Mouse (Mus musculus) liver, embryonic 13.5 days (tissue): ENCODE measurements around the gene D17Wsu92e. TPM values are rescaled to one million over a fixed set of nuclear protein-coding genes. Genes with fewer than 3 reads are reported as not detected.

Experiments used
- ATAC-seq: fragments of 200-750 bp; cut with Nextera tagmentation; 2 replicates; pipeline ENCODE4 v1.8.0; 2017; ENCODE audit warnings: low read depth, mild to moderate bottlenecking, moderate number of reproducible peaks, moderate library complexity
- DNase-seq: peaks from one replicate; pipeline ENCODE4 v3.0.0; 2022
- H3K27ac ChIP-seq: fragments of 300-500 bp; sonication (generic); 2 replicates; pipeline ENCODE4 v1.5.1; 2015; ENCODE audit warnings: moderate library complexity, mild to moderate bottlenecking, inconsistent platforms
- H3K27me3 ChIP-seq: fragments of 300-500 bp; sonication (generic); 2 replicates; pipeline ENCODE4 v1.6.1; 2015; ENCODE audit warnings: mild to moderate bottlenecking, inconsistent platforms
- H3K36me3 ChIP-seq: fragments of 300-500 bp; sonication (generic); 2 replicates; pipeline ENCODE4 v1.6.1; 2015; ENCODE audit warnings: mild to moderate bottlenecking, inconsistent platforms
- H3K4me1 ChIP-seq: fragments of 300-500 bp; sonication (generic); replicated peaks from 2 replicates; pipeline ENCODE4 v1.6.1; 2015; ENCODE audit warnings: inconsistent platforms
- H3K4me2 ChIP-seq: fragments of 300-500 bp; sonication (generic); 2 replicates; pipeline ENCODE4 v1.6.1; 2015; ENCODE audit warnings: inconsistent platforms, mild to moderate bottlenecking, moderate library complexity
- H3K4me3 ChIP-seq: fragments of 300-500 bp; sonication (generic); replicated peaks from 2 replicates; pipeline ENCODE4 v1.5.1; 2015; ENCODE audit warnings: mild to moderate bottlenecking, inconsistent platforms
- H3K9ac ChIP-seq: fragments of 300-500 bp; sonication (generic); 2 replicates; pipeline ENCODE4 v1.6.1; 2015; ENCODE audit warnings: mild to moderate bottlenecking, inconsistent platforms
- H3K9me3 ChIP-seq: fragments of 300-500 bp; sonication (generic); replicated peaks from 2 replicates; pipeline ENCODE4 v1.6.1; 2016; ENCODE audit warnings: inconsistent platforms
- WGBS: fragments of 180-500 bp; shearing (Covaris S2); methylation state at CpG from one replicate; pipeline ENCODE4 v1.1.7; 2015; ENCODE audit not compliant: insufficient replicate concordance; 5-methylcytosine and 5-hydroxymethylcytosine counted together
- polyA plus RNA-seq: library from polyadenylated mRNA; unstranded; fragments of >200 nt; fragmentation: Nextera tagmentation; extraction: Ambion mirVana; gene quantifications from 2 replicates; pipeline ENCODE4 v1.2.1, GENCODE M21; 2015

D17Wsu92e gene
- polyA plus RNA-seq, 1 experiment from 2014 or later, result 13.2 TPM

DNA sequence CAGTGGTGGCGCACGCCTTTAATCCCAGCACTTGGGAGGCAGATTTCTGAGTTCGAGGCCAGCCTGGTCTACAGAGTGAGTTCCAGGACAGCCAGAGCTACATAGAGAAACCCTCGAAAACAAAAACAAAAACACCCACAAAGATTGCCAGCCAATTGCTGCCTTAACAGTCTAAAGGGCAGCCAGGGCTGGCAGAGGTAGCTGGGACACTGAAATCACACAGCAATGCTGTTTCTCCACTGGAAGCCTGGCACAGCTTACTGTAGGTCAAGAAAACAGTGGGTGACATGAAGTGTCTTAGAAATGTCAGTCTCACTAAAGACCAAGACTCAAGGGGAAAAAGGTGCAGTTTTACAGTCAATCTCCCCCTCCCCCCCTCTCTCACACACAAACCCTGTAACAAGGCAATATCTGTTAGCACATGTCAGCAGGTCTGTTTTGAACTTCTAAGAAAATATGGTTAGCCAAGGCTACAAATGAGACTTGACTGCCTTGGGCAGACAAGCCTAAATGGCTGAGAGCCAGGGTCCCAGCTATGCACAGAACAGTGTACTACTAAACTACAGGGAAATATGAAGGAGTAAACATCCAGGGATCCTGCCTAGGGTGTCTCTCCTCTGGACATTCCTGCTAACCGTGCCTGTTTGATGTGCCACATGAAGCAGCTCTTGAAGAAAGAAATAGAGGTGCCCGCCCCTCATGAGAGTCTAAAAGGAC lies 31.8 kb downstream of the D17Wsu92e start:
- no peak overlapping the region for H3K4me2 ChIP-seq
- peaks cover 25% of the 10 kb centered on the region for H3K4me1 ChIP-seq
- no peak for DNase-seq
- no peak overlapping the region for H3K9ac ChIP-seq
- no peaks in the 10 kb centered on the region for H3K9me3 ChIP-seq
- WGBS, result 86% methylated on average over 6 of the region's 6 CpGs
- no peak overlapping the region for H3K27ac ChIP-seq
- H3K27me3 ChIP-seq, result no peaks in the 10 kb centered on the region
- peaks cover 49% of the 10 kb centered on the region for H3K36me3 ChIP-seq
- H3K4me3 ChIP-seq, result no peak overlapping the region
- ATAC-seq, result no peak

DNA sequence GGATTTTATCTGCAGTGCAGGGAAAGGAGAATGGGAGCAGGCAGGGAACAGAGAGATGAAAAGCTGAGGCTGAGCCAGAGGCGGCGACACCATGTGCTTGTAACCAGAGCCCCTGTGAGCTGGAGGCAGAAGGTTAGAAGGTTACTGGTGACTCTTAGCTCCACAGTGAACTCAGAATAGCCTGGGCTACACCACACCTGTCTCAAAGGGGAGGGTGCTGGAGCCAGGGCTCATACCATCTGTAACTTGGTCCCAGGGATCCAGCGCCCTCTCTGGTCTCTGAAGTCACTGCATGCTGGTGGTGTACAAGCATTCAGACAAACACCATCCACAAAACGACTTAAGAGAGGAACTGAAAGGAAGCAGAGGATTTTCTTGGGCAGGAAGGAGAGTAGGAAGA lies 36.9 kb downstream of the D17Wsu92e start:
- H3K27ac ChIP-seq, result no peak overlapping the region
- no peaks in the 10 kb centered on the region for H3K27me3 ChIP-seq
- ATAC-seq (no peak), DNase-seq (no peak)
- peaks cover 33% of the 10 kb centered on the region for H3K4me1 ChIP-seq
- no peak overlapping the region for H3K4me3 ChIP-seq
- no peaks in the 10 kb centered on the region for H3K9me3 ChIP-seq
- H3K36me3 ChIP-seq, result peaks cover 45% of the 10 kb centered on the region
- no peak overlapping the region for H3K9ac ChIP-seq
- 72% methylated on average over 4 of the region's 4 CpGs for WGBS
- H3K4me2 ChIP-seq, result no peak overlapping the region

DNA sequence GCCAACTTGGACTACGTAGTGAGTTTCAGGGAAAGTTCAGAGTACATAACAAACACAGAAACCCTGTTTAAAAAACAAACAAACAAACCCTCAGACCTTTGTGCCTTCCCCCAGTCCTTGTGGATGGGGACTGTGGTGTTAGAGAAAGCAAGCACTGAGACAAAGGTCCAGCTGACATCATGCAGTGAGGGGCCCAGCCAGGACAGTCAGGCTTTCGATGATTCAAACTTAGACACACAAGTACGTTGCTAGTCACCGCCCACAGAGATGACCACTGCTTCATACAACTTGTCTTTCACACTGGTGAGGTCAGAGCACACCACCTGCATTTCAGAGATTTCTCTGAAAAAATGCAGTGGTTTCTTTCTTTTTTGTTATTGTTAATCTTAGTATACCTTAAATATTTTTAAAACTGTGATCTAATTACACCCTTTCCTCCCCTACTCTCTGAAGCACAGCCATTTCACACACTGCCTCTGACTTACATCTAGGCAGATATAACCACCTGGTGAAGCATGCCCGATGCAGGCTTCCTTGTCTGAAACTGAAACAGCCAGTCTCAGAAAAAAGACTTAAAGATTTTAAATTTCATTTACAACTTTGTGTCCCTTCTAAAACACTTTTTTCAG lies 39.3 kb downstream of the D17Wsu92e start:
- Histone ChIP-seq H3K36me3 (peaks cover 41% of the 10 kb centered on the region), H3K27me3 (no peaks in the 10 kb centered on the region), H3K4me1 (peaks cover 55% of the 10 kb centered on the region), H3K4me3 (no peak overlapping the region), H3K9me3 (no peaks in the 10 kb centered on the region), H3K4me2 (no peak overlapping the region), H3K27ac (peak overlapping the region; percentile 94), H3K9ac (no peak overlapping the region)
- ATAC-seq, result no peak
- DNase-seq, result no peak
- 61% methylated on average over 5 of the region's 5 CpGs for WGBS

DNA sequence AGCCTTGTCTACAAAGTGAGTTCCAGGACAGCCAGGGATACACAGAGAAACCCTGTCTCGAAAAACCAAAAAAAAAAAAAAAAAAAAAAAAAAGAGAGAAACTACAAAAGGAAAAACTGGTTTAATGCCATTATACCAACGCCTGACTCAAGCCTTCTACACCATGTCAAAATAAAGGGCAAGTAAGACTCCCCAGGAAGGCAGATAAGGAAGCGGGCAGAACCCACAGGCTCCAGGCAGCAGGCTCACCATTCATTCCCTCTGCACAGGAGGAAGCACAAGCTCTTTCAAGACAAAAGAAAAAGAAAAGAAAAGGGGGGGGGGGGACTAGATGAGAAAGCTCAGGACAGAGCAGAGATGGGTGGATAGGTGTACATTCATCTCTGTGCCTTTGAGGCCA lies 40.7 kb downstream of the D17Wsu92e start:
- peaks cover 36% of the 10 kb centered on the region for H3K36me3 ChIP-seq
- ATAC-seq, result no peak
- H3K4me1 ChIP-seq, result peaks cover 67% of the 10 kb centered on the region
- peak overlapping the region; percentile 36 for H3K9ac ChIP-seq
- no peaks in the 10 kb centered on the region for H3K27me3 ChIP-seq
- H3K4me3 ChIP-seq, result no peak overlapping the region
- H3K27ac ChIP-seq, result peak overlapping the region; percentile 94
- WGBS, result 15% methylated on average over 3 of the region's 3 CpGs
- H3K9me3 ChIP-seq, result no peaks in the 10 kb centered on the region
- DNase-seq, result no peak
- H3K4me2 ChIP-seq, result peak overlapping the region; percentile 59; the same call in 1 of the 2 replicates

DNA sequence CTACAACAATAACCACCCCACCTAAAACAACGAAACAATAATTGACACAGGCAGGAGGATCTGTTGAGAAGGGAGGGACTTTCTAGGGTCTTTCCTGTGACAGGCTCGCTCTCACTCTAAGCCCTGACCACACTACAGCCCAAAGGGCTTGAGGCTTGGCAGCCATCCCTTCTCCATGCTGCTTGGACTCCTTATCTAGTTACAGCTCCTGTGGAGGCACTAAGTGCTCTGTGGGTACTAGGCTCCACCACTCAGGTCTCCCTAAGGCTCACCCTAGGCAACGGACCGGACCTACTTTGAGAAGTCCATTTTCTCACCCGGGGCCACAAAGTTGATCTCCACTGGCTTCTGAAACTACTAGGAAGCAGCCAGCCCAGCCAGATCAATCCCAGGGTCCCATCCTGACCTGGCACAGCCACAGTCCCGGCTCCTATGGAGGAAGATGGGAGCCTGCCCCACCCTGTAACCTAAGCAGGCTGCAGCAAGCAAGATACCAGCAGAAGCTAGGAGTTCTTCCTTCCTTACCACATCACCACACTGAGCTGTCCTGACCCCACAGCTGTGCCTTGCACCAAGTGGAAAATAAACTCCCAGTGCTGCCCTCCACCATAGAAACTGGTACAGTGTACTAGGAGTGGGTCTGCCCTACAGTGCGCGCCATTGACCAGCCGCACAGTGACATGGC lies 41.6 kb downstream of the D17Wsu92e start:
- Histone ChIP-seq H3K9ac (peak overlapping the region; percentile 57), H3K9me3 (no peaks in the 10 kb centered on the region), H3K27ac (peak overlapping the region; percentile 94), H3K4me1 (peaks cover 75% of the 10 kb centered on the region), H3K4me2 (peak overlapping the region; percentile 59), H3K4me3 (peak overlapping the region; percentile 43), H3K27me3 (no peaks in the 10 kb centered on the region), H3K36me3 (peaks cover 36% of the 10 kb centered on the region)
- 63% methylated on average over 9 of the region's 9 CpGs for WGBS
- peak; percentile 53 for DNase-seq
- ATAC-seq, result peak; percentile 87

DNA sequence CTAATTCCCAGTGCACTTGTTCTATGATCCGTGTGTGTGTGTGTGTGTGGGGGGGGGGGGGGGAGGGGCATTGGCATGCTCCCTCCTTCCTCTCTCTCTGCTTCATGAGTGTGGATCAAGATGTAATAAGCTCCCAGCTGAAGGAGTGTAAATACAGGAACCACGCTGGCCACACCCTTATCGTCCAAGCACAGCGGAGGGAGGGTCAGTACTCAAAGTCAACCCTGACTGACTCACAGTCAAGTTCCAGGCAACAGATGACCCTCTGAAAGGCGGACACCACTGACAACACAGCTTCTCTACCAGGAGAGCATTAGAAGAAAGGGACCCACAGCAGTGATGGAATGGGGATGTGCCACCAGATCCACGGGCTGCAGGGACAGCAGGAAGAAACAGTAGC lies 42.6 kb downstream of the D17Wsu92e start:
- no peaks in the 10 kb centered on the region for H3K9me3 ChIP-seq
- H3K27ac ChIP-seq, result peak overlapping the region; percentile 94
- DNase-seq, result peak; percentile 67
- ATAC-seq, result peak; percentile 87
- no peaks in the 10 kb centered on the region for H3K27me3 ChIP-seq
- 19% methylated on average over 6 of the region's 6 CpGs for WGBS
- H3K4me3 ChIP-seq, result peak overlapping the region; percentile 43
- H3K4me1 ChIP-seq, result peaks cover 76% of the 10 kb centered on the region
- peak overlapping the region; percentile 59 for H3K4me2 ChIP-seq
- H3K9ac ChIP-seq, result peak overlapping the region; percentile 57
- peaks cover 31% of the 10 kb centered on the region for H3K36me3 ChIP-seq

DNA sequence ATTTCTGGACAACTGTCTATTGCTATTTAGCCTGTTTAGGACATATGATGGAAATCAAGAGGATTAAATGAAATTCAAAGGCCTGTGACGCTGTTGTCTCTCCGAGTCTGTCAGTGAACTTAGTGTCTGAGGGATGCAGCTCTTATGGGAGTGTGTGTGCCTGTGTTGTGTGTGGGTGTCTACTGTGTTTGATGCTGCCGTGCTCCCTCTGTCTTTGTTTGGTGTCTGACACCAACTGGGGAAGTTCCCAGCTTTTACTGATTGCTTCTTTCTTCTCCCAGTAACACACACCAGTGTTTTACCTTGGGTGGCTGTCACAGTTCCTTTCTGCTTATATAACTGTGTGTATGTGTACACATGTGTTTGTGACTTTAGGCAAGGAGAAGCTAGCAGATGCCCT lies 46.2 kb downstream of the D17Wsu92e start:
- Histone ChIP-seq H3K4me3 (no peak overlapping the region), H3K36me3 (peaks cover 43% of the 10 kb centered on the region), H3K9ac (no peak overlapping the region), H3K4me2 (no peak overlapping the region), H3K27me3 (no peaks in the 10 kb centered on the region), H3K4me1 (peaks cover 60% of the 10 kb centered on the region), H3K27ac (no peak overlapping the region), H3K9me3 (no peaks in the 10 kb centered on the region)
- ATAC-seq (no peak), DNase-seq (no peak)
- WGBS, result 82% methylated on average over 3 of the region's 3 CpGs

DNA sequence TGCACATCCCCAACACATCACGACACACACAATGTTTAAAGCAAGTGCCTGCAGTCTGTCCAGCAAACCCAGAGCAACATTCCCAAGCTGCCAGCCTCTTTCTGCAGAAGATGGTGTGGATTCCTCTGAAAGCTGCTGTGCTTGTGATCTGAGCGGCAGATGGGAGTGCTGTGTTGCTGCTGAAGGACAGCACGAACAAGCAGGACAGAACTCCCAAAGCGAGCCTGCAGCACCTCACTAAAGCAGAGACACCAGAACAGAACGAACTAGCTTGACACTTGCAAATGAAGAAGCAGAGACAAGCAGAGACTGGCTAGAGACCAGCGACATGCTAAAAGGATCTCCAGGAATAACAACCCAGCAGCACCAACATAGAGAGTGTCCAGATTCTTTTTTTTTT lies 48.8 kb downstream of the D17Wsu92e start:
- no peak for DNase-seq
- Histone ChIP-seq H3K27me3 (no peaks in the 10 kb centered on the region), H3K9ac (no peak overlapping the region), H3K27ac (no peak overlapping the region), H3K4me1 (peaks cover 49% of the 10 kb centered on the region), H3K4me2 (no peak overlapping the region), H3K4me3 (no peak overlapping the region), H3K9me3 (no peaks in the 10 kb centered on the region), H3K36me3 (peaks cover 66% of the 10 kb centered on the region)
- ATAC-seq, result no peak
- WGBS, result 77% methylated on average over 6 of the region's 6 CpGs

DNA sequence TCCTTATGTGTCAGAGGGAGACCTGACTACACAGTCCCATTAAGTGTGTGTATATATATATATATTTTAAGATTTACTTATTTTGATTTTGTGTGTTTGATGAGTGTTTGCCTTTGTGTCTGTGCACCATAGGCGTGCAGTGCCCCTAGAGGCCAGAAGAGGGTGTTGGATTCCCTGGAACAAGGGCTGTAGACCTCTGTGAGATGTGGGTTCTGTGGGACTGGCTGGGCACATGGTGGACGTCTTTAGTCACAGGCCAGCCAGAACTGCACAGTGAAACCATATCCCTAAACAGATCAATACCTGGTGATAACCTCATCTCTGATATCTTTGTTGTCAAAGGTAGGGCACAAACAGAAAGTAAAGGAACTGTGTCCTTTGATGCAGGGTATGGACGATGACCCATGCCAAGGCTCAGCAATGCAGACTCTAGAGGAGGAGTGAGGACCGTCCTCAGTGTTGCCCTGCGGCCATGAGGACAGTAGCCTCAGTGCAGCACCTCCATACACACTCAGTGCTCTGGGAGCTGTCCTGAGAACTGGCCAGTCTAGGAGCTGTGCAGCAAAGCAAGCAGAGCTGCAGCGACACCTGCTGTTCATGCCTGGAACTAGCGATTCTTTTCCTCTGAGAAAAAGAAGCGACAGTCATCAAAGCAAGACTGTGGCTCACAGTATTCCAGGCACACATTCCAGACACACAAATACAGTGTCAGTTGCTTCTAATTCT lies 51.5 kb downstream of the D17Wsu92e start:
- WGBS, result 66% methylated on average over 8 of the region's 8 CpGs
- H3K4me3 ChIP-seq, result no peak overlapping the region
- H3K4me1 ChIP-seq, result peaks cover 26% of the 10 kb centered on the region
- H3K36me3 ChIP-seq, result peaks cover 76% of the 10 kb centered on the region
- ATAC-seq, result peak; percentile 76
- H3K9ac ChIP-seq, result no peak overlapping the region
- DNase-seq, result peak; percentile 29
- no peak overlapping the region for H3K4me2 ChIP-seq
- H3K9me3 ChIP-seq, result peaks cover 7% of the 10 kb centered on the region
- H3K27me3 ChIP-seq, result no peaks in the 10 kb centered on the region
- H3K27ac ChIP-seq, result no peak overlapping the region

DNA sequence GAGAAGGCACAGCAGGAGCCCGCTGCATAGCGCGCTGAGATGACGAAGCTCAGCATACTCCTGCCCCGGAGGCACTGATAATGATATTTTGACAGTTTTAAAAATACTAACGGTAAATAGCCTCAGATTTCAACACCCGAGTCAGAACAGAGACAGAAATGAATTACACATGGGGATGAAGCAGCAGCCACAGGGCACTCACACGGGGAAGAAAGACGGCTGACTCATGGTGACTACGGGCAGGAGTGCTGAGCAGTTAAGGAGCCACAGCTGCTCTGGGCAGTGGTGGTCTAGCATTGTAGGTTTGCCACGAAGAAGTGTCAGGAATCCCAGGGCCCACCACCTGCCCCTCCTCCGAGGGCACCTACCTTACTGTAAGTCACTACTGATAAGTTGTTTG lies 52.9 kb downstream of the D17Wsu92e start:
- WGBS, result 64% methylated on average over 12 of the region's 12 CpGs
- Histone ChIP-seq H3K4me2 (no peak overlapping the region), H3K27ac (no peak overlapping the region), H3K27me3 (no peaks in the 10 kb centered on the region), H3K4me1 (peaks cover 24% of the 10 kb centered on the region), H3K9ac (no peak overlapping the region), H3K9me3 (peaks cover 7% of the 10 kb centered on the region), H3K4me3 (no peak overlapping the region), H3K36me3 (peaks cover 82% of the 10 kb centered on the region)
- DNase-seq (no peak), ATAC-seq (no peak)

DNA sequence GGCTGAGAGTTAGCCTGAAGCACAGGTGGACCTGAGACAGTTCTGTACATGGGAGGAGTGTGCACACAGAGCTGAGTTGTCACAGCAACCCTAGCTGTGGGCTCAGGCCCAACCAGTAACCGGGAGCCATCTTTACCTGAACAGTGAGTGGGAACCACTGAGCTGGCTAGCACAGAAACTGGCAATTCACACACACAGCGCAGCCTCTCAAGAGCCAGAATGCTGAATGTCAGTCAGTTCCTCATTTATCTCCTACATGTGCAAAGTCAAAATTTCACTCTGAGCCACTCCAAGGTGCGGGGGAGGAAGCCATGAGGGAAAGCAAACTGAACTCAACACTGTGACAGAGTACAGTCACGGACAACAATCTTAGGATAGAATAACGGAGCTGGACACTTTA lies 53.3 kb downstream of the D17Wsu92e start:
- Histone ChIP-seq H3K36me3 (peaks cover 80% of the 10 kb centered on the region), H3K27me3 (no peaks in the 10 kb centered on the region), H3K4me3 (no peak overlapping the region), H3K27ac (no peak overlapping the region), H3K9me3 (peaks cover 7% of the 10 kb centered on the region), H3K4me1 (peaks cover 24% of the 10 kb centered on the region), H3K4me2 (no peak overlapping the region), H3K9ac (no peak overlapping the region)
- 71% methylated on average over 5 of the region's 5 CpGs for WGBS
- DNase-seq, result no peak
- ATAC-seq, result no peak
